9 mouse cellular contexts compared by ENCODE assay signal in genomic region chr8:84844397-84845070, GRCm38 (mm10). TPM values are rescaled to one million over a fixed set of nuclear protein-coding genes. Genes with fewer than 3 reads are reported as not detected.
DNase-seq lines count a peak whose midpoint lies in the region; ATAC-seq and TF ChIP-seq lines count a peak whose summit lies in the region.
"Had no signal": no experiment of that assay in that cellular context is flagged by ENCODE, and none has a peak within 500 bp of the region (broad histone marks: within the 10 kb centered on the region; RNA-seq: fewer than 3 reads in every experiment).

No protein-coding gene starts in this region.

- no peak for TF ChIP-seq POLR2A in MEL (IDR thresholded peaks at IDR 0.05; ENCODE audit: control insufficient read depth in 1 of 2, insufficient read depth in 1 of 2, low read depth in 1 of 2, low read length in 2 of 2, poor library complexity in 1 of 2)

- no peaks in the 10 kb centered on the region for H3K27me3 ChIP-seq in heart, embryonic 12.5 days (replicated peaks)
- H3K27me3 ChIP-seq in MEL (ENCODE audit: control insufficient read depth in 1 of 2, insufficient read depth in 2 of 2, low read length in 2 of 2) = no peaks in the 10 kb centered on the region
- no peaks in the 10 kb centered on the region for H3K27me3 ChIP-seq in hindbrain, embryonic 12.5 days
- H3K27me3 ChIP-seq in midbrain, embryonic 11.5 days (ENCODE audit: control insufficient read depth, insufficient read depth, low read length) = no peaks in the 10 kb centered on the region
- H3K27me3 ChIP-seq: Patski had no signal

- H3K9ac ChIP-seq in heart, embryonic 12.5 days = peak overlapping the region; percentile 96
- H3K9ac ChIP-seq in MEL (ENCODE audit: control insufficient read depth, low read depth, low read length, poor library complexity, severe bottlenecking) = peak overlapping the region; percentile 92
- peak overlapping the region; percentile 96 for H3K9ac ChIP-seq in hindbrain, embryonic 12.5 days
- H3K9ac ChIP-seq in midbrain, embryonic 11.5 days (ENCODE audit: low read length) = peak overlapping the region; percentile 98

- no peak for TF ChIP-seq CTCF in MEL (IDR thresholded peaks at IDR 0.05 in 2 of 3, conservative IDR thresholded peaks at IDR 0.05 in 1 of 3; ENCODE audit: control insufficient read depth in 1 of 3, insufficient read depth in 1 of 3, low read depth in 2 of 3, low read length in 3 of 3, poor library complexity in 1 of 3, severe bottlenecking in 1 of 3)

- H3K4me2 ChIP-seq in heart, embryonic 12.5 days = peak overlapping the region; percentile 72
- peak overlapping the region; percentile 76 for H3K4me2 ChIP-seq in hindbrain, embryonic 12.5 days (replicated peaks)
- H3K4me2 ChIP-seq in midbrain, embryonic 11.5 days = peak overlapping the region; percentile 78

- no peak for ATAC-seq in heart, embryonic 12.5 days (ENCODE audit: insufficient number of reproducible peaks, low FRiP score)
- ATAC-seq in hindbrain, embryonic 12.5 days (ENCODE audit: low FRiP score) = no peak
- no peak for ATAC-seq in midbrain, embryonic 11.5 days (ENCODE audit: low FRiP score)
- ATAC-seq: Patski had no signal

- no peak for TF ChIP-seq EP300 in MEL (IDR thresholded peaks at IDR 0.05; ENCODE audit: low read depth in 1 of 2, low read length in 2 of 2)

- no peak for DNase-seq in heart, postnatal 25 days (ENCODE audit: low spot score)
- DNase-seq in MEL (ENCODE audit: low read depth, low spot score) = peak; percentile 63
- DNase-seq in midbrain, embryonic 11.5 days (ENCODE audit: low spot score, missing footprints) = peak; percentile 83
- no peak for DNase-seq in embryo, embryonic 10 days (ENCODE audit: low spot score)
- DNase-seq in thymus, postnatal 0 days (ENCODE audit: low spot score) = no peak
- DNase-seq in layer of hippocampus, adult 11-12 months (ENCODE audit: low spot score) = no peak

- H3K27ac ChIP-seq in heart, embryonic 12.5 days (ENCODE audit: poor library complexity, severe bottlenecking) = peak overlapping the region; percentile 13; the same call in 1 of the 2 replicates
- peak overlapping the region; percentile 35 for H3K27ac ChIP-seq in MEL (ENCODE audit: control insufficient read depth, low read depth, low read length)
- no peak overlapping the region for H3K27ac ChIP-seq in hindbrain, embryonic 12.5 days
- no peak overlapping the region for H3K27ac ChIP-seq in midbrain, embryonic 11.5 days (ENCODE audit: low read depth, low read length)

- 83% methylated on average over 9 of the region's 9 CpGs for WGBS in heart, embryonic 12.5 days
- WGBS in hindbrain, embryonic 12.5 days = 91% methylated on average over 9 of the region's 9 CpGs
- WGBS in midbrain, embryonic 11.5 days = 89% methylated on average over 9 of the region's 9 CpGs

- no peaks in the 10 kb centered on the region for H3K9me3 ChIP-seq in heart, embryonic 12.5 days (replicated peaks)
- H3K9me3 ChIP-seq in MEL (replicated peaks; ENCODE audit: insufficient read depth, low read length) = no peaks in the 10 kb centered on the region
- H3K9me3 ChIP-seq in hindbrain, embryonic 12.5 days (replicated peaks) = no peaks in the 10 kb centered on the region
- no peaks in the 10 kb centered on the region for H3K9me3 ChIP-seq in midbrain, embryonic 11.5 days (ENCODE audit: control insufficient read depth, low read length)

- H3K36me3 ChIP-seq in heart, embryonic 12.5 days = peaks cover 41% of the 10 kb centered on the region
- peaks cover 13 to 34% of the 10 kb centered on the region in 2 experiments for H3K36me3 ChIP-seq in MEL (ENCODE audit: control insufficient read depth in 1 of 2, insufficient read depth in 2 of 2, low read length in 2 of 2)
- H3K36me3 ChIP-seq in hindbrain, embryonic 12.5 days = peaks cover 39% of the 10 kb centered on the region
- H3K36me3 ChIP-seq in midbrain, embryonic 11.5 days (ENCODE audit: control insufficient read depth, insufficient read depth, low read length) = peaks cover 31% of the 10 kb centered on the region

- peaks cover 40% of the 10 kb centered on the region for H3K79me2 ChIP-seq in MEL (ENCODE audit: control insufficient read depth, insufficient read depth, low read length, poor library complexity)

- TF ChIP-seq RAD21 in MEL (IDR thresholded peaks at IDR 0.05; ENCODE audit: low read depth, low read length) = no peak

- intact Hi-C loops in heart, postnatal 25 days (cut with DNase I) = loop anchor here (5.0 kb wide), 1 partner anchor 1237 kb away; the partner anchor contains the start of genes Dnajb1 and Tecr

- peaks cover 31% of the 10 kb centered on the region for H3K4me1 ChIP-seq in heart, embryonic 12.5 days (replicated peaks)
- peaks cover 7 to 18% of the 10 kb centered on the region in 2 experiments; a peak in 3 of 4 replicates for H3K4me1 ChIP-seq in MEL (ENCODE audit: control insufficient read depth in 1 of 2, insufficient read depth in 2 of 2, low read length in 2 of 2)
- peaks cover 36% of the 10 kb centered on the region for H3K4me1 ChIP-seq in hindbrain, embryonic 12.5 days
- H3K4me1 ChIP-seq in midbrain, embryonic 11.5 days (ENCODE audit: control insufficient read depth, insufficient read depth, low read length) = peaks cover 23% of the 10 kb centered on the region

- peak overlapping the region; percentile 91 for H3K4me3 ChIP-seq in heart, embryonic 12.5 days
- H3K4me3 ChIP-seq in MEL (ENCODE audit: control insufficient read depth in 1 of 2, insufficient read depth in 1 of 2, low read depth in 2 of 2, low read length in 2 of 2) = peak overlapping the region; percentile 76 to 85
- H3K4me3 ChIP-seq in hindbrain, embryonic 12.5 days = peak overlapping the region; percentile 94
- H3K4me3 ChIP-seq in midbrain, embryonic 11.5 days (ENCODE audit: low read depth, low read length) = peak overlapping the region; percentile 97

TF ChIP-seq in MEL, 35 proteins besides CTCF, POLR2A, EP300 and RAD21:
- 0 out of 2 replicates have a peak, but pooled peaks have one; percentile 18 for TF ChIP-seq HCFC1 (IDR thresholded peaks at IDR 0.05; ENCODE audit: low read depth, low read length)
- no peak for TF ChIP-seq TCF12 (IDR thresholded peaks at IDR 0.05; ENCODE audit: low read depth, low read length)

RNA-seq across cellular contexts. Expression of gene Calr, which starts 2.2 kb away (rescaled TPM):
- polyA plus RNA-seq in heart, embryonic 12.5 days (2016; fragmentation: Nextera tagmentation; extraction: Ambion mirVana) = 747 and 767 TPM in 2 replicates
- 100 to 1,000 TPM; 365 to 441 TPM for total RNA-seq in heart, postnatal 25 days (2021)
- 550 and 567 TPM in 2 replicates for total RNA-seq in MEL (2012; rRNA removed)
- polyA plus RNA-seq in MEL (2012; ENCODE audit: insufficient read depth in 1 of 2, insufficient read length in 2 of 2, low read depth in 1 of 2, low replicate concordance in 2 of 2, missing spikeins in 1 of 2) = 1,000 to 10,000 TPM in 1 of 2 experiments, not detected in 1; 1,110 TPM
- 792 and 820 TPM in 2 replicates for polyA plus RNA-seq in hindbrain, embryonic 12.5 days (2016; fragmentation: Nextera tagmentation; extraction: Ambion mirVana)
- 708 and 747 TPM in 2 replicates for polyA plus RNA-seq in midbrain, embryonic 11.5 days (2014; fragmentation: Nextera tagmentation; extraction: Ambion mirVana)
- 383 and 479 TPM in 2 replicates for polyA plus RNA-seq in thymus, postnatal 0 days (2015; fragmentation: Nextera tagmentation; extraction: Ambion mirVana)

RNA-seq across cellular contexts. Expression of gene Rad23a, which starts 4.1 kb away (rescaled TPM):
- 129 and 131 TPM in 2 replicates for polyA plus RNA-seq in heart, embryonic 12.5 days (2016; fragmentation: Nextera tagmentation; extraction: Ambion mirVana)
- 10 to 100 TPM; 80.8 to 81.1 TPM for total RNA-seq in heart, postnatal 25 days (2021)
- 62.6 and 66.7 TPM in 2 replicates for total RNA-seq in MEL (2012; rRNA removed)
- polyA plus RNA-seq in MEL (2012; ENCODE audit: insufficient read depth in 1 of 2, insufficient read length in 2 of 2, low read depth in 1 of 2, low replicate concordance in 2 of 2, missing spikeins in 1 of 2) = 100 to 1,000 TPM in 1 of 2 experiments, not detected in 1; 155 TPM
- polyA plus RNA-seq in hindbrain, embryonic 12.5 days (2016; fragmentation: Nextera tagmentation; extraction: Ambion mirVana) = 88.8 and 101 TPM in 2 replicates
- polyA plus RNA-seq in midbrain, embryonic 11.5 days (2014; fragmentation: Nextera tagmentation; extraction: Ambion mirVana) = 87.7 and 100 TPM in 2 replicates
- 120 and 141 TPM in 2 replicates for polyA plus RNA-seq in thymus, postnatal 0 days (2015; fragmentation: Nextera tagmentation; extraction: Ambion mirVana)

RNA-seq across cellular contexts. Expression of gene Farsa, which starts 12.3 kb away (rescaled TPM):
- polyA plus RNA-seq in heart, embryonic 12.5 days (2016; fragmentation: Nextera tagmentation; extraction: Ambion mirVana) = 53.6 and 59.2 TPM in 2 replicates
- 10 to 100 TPM; 24.7 to 25.5 TPM for total RNA-seq in heart, postnatal 25 days (2021)
- 205 and 245 TPM in 2 replicates for total RNA-seq in MEL (2012; rRNA removed)
- 100 to 1,000 TPM; 152 to 295 TPM for polyA plus RNA-seq in MEL (2012; ENCODE audit: insufficient read depth in 1 of 2, insufficient read length in 2 of 2, low read depth in 1 of 2, low replicate concordance in 2 of 2, missing spikeins in 1 of 2)
- polyA plus RNA-seq in hindbrain, embryonic 12.5 days (2016; fragmentation: Nextera tagmentation; extraction: Ambion mirVana) = 92.2 and 98.9 TPM in 2 replicates
- 77.4 and 84.4 TPM in 2 replicates for polyA plus RNA-seq in midbrain, embryonic 11.5 days (2014; fragmentation: Nextera tagmentation; extraction: Ambion mirVana)
- 92.4 and 93.1 TPM in 2 replicates for polyA plus RNA-seq in thymus, postnatal 0 days (2015; fragmentation: Nextera tagmentation; extraction: Ambion mirVana)

RNA-seq across cellular contexts. Expression of gene Gadd45gip1, which starts 13.2 kb away (rescaled TPM):
- polyA plus RNA-seq in heart, embryonic 12.5 days (2016; fragmentation: Nextera tagmentation; extraction: Ambion mirVana) = 50.9 and 52.1 TPM in 2 replicates
- 10 to 100 TPM; 28.9 to 30.0 TPM for total RNA-seq in heart, postnatal 25 days (2021)
- total RNA-seq in MEL (2012; rRNA removed) = 47.5 and 51.8 TPM in 2 replicates
- polyA plus RNA-seq in MEL (2012; ENCODE audit: insufficient read depth in 1 of 2, insufficient read length in 2 of 2, low read depth in 1 of 2, low replicate concordance in 2 of 2, missing spikeins in 1 of 2) = 10 to 100 TPM in 1 of 2 experiments, not detected in 1; 62.9 TPM
- 35.7 and 38.6 TPM in 2 replicates for polyA plus RNA-seq in hindbrain, embryonic 12.5 days (2016; fragmentation: Nextera tagmentation; extraction: Ambion mirVana)
- 37.3 and 37.8 TPM in 2 replicates for polyA plus RNA-seq in midbrain, embryonic 11.5 days (2014; fragmentation: Nextera tagmentation; extraction: Ambion mirVana)
- polyA plus RNA-seq in thymus, postnatal 0 days (2015; fragmentation: Nextera tagmentation; extraction: Ambion mirVana) = 56.4 and 57.4 TPM in 2 replicates

RNA-seq across cellular contexts. Expression of gene Dand5, which starts 21.9 kb away (rescaled TPM):
- polyA plus RNA-seq in heart, embryonic 12.5 days (2016; fragmentation: Nextera tagmentation; extraction: Ambion mirVana) = 4.6 and 6.2 TPM in 2 replicates
- total RNA-seq in heart, postnatal 25 days (2021) = 10 to 100 TPM in 1 of 2 experiments, 1 to 10 TPM in 1; 9.6 to 10.3 TPM
- total RNA-seq in MEL (2012; rRNA removed) = 1.4 and 1.7 TPM in 2 replicates
- polyA plus RNA-seq in MEL (2012; ENCODE audit: insufficient read depth in 1 of 2, insufficient read length in 2 of 2, low read depth in 1 of 2, low replicate concordance in 2 of 2, missing spikeins in 1 of 2) = 1 to 10 TPM in 1 of 2 experiments, not detected in 1; 2.2 TPM
- 6.6 and 7.1 TPM in 2 replicates for polyA plus RNA-seq in hindbrain, embryonic 12.5 days (2016; fragmentation: Nextera tagmentation; extraction: Ambion mirVana)
- polyA plus RNA-seq in midbrain, embryonic 11.5 days (2014; fragmentation: Nextera tagmentation; extraction: Ambion mirVana) = 3.9 and 4.6 TPM in 2 replicates
- 4.0 and 4.4 TPM in 2 replicates for polyA plus RNA-seq in thymus, postnatal 0 days (2015; fragmentation: Nextera tagmentation; extraction: Ambion mirVana)

Comparison
In these comparisons a context has a peak if more than half of its experiments do, and no peak if none do; other contexts are left out.
1. H3K27ac ChIP-seq: peak in heart, embryonic 12.5 days (single experiment) and MEL (single experiment); none in hindbrain, embryonic 12.5 days (single experiment) and midbrain, embryonic 11.5 days (single experiment).
2. DNase-seq: peak in MEL (single experiment) and midbrain, embryonic 11.5 days (single experiment); none in heart, postnatal 25 days (single experiment), embryo, embryonic 10 days (single experiment), thymus, postnatal 0 days (single experiment) and layer of hippocampus, adult 11-12 months (single experiment).
3. Peak in every context shown above with its lines, with median percentiles within 50 percentile points of each other: H3K4me2 ChIP-seq, H3K4me3 ChIP-seq and H3K9ac ChIP-seq.